Mouse (Mus musculus): ENCODE data around the gene Pcbp4.

DNA sequence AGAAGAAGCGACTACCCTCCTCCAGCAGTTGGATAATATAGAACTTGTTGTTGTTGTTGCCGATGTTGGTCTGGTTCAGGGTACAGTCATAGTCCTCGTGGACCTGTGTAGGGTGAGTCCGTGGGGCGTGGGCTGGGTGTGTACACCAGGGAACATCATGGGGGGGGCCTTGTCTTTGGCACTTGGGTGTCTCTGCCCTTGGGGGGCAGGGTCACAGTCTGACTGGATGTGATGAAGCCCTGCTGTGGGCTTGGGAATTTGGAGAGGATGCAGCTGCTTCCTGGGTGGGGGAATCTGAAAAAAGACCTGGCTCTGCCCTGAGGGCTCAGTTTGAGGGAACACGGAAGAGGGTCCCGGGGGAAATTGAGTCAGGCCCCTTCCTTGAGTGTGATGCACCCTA is 22.0 kb downstream of the Pcbp4 start:
- no peak for TF ChIP-seq POLR2A (IDR thresholded peaks at IDR 0.05; ENCODE audit: borderline replicate concordance, control insufficient read depth, low read depth, low read length)
- TF ChIP-seq CTCF (IDR thresholded peaks at IDR 0.05; ENCODE audit: control insufficient read depth, insufficient read depth, low read length): no peak
